Mouse (Mus musculus) spleen, adult 2 months (tissue): ENCODE data around the gene Slc27a1. TPM values are rescaled to one million over a fixed set of nuclear protein-coding genes. Genes with fewer than 3 reads are reported as not detected.

Experiments used
- DNase-seq, 2 experiments: peaks; one replicate each; pipeline versions ENCODE4 v3.0.0 to v3.0.0-alpha.2; 2012 to 2021; ENCODE audit warnings: low spot score in 2 of 2, low read depth in 1 of 2
- H3K27ac ChIP-seq: fragments of 200-500 bp; 2 replicates; pipeline ENCODE4 v1.5.1; 2012; ENCODE audit warnings: low read length, inconsistent platforms; ENCODE audit not compliant: insufficient read depth
- H3K27me3 ChIP-seq: fragments of 200-500 bp; 2 replicates; pipeline ENCODE4 v1.6.1; 2012; ENCODE audit warnings: mild to moderate bottlenecking, moderate library complexity, low read length, inconsistent platforms; ENCODE audit not compliant: control insufficient read depth, insufficient read depth
- H3K36me3 ChIP-seq: fragments of 200-500 bp; 2 replicates; pipeline ENCODE4 v1.6.1; 2012; ENCODE audit warnings: mild to moderate bottlenecking, low read length, inconsistent platforms; ENCODE audit not compliant: control insufficient read depth, insufficient read depth
- H3K4me1 ChIP-seq: fragments of 200-500 bp; 2 replicates; pipeline ENCODE4 v1.6.1; 2011; ENCODE audit warnings: inconsistent platforms; ENCODE audit not compliant: control insufficient read depth, insufficient read depth, insufficient read length
- H3K4me3 ChIP-seq: fragments of 200-500 bp; 2 replicates; pipeline ENCODE4 v1.5.1; 2011; ENCODE audit warnings: mild to moderate bottlenecking, inconsistent platforms; ENCODE audit not compliant: insufficient read depth, insufficient read length; ENCODE audit errors: extremely low read depth
- CTCF ChIP-seq: fragments of 200-500 bp; IDR thresholded peaks from 2 replicates; pipeline ENCODE4 v1.5.1; 2011; ENCODE audit warnings: mild to moderate bottlenecking, inconsistent platforms; ENCODE audit not compliant: insufficient read depth, insufficient read length, insufficient replicate concordance; ENCODE audit errors: extremely low read depth
- POLR2A ChIP-seq: fragments of 200-500 bp; IDR thresholded peaks from 2 replicates; pipeline ENCODE4 v1.6.1; 2011; ENCODE audit warnings: low read depth, low read length, inconsistent platforms
- WGBS: fragments of 180-500 bp; shearing (Covaris S2); methylation state at CpG from one replicate; pipeline ENCODE4 v1.1.7; 2018; 5-methylcytosine and 5-hydroxymethylcytosine counted together
- polyA plus RNA-seq: library from polyadenylated mRNA; depleted of rRNA; stranded (reverse); fragments of >200 nt; gene quantifications from 2 replicates; pipeline ENCODE4 v1.2.3, GENCODE M21; 2012

Gene Slc27a1
- polyA plus RNA-seq, 1 experiment, result 47.0 TPM

DNA sequence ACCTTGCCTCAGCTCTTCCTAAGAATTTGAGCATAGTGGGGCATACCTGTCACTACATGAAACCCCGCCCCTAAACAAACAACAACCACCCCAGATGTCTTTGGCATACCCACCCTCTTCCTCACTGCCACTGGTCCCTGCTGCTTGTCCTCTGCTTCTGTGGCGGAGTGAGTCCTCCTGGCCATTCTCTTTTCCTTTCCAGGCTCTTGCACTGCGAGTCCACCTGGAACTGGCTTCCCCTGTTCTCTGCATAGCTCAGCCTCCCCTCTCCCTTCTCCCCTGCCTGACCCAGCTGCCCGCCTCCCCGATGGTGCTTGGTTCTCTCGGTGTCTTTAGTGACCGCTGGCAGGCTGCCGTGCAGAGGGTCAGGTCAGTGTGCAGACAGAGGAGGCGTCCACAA is 24.9 kb upstream of the Slc27a1 start:
- Histone ChIP-seq H3K36me3 (peaks cover 18% of the 10 kb centered on the region), H3K27me3 (no peaks in the 10 kb centered on the region), H3K4me1 (peaks cover 5% of the 10 kb centered on the region), H3K27ac (no peak overlapping the region), H3K4me3 (no peak overlapping the region)
- TF ChIP-seq CTCF (no peak), POLR2A (no peak)
- 91% methylated on average over 9 of the region's 9 CpGs for WGBS
- DNase-seq, result no peak

DNA sequence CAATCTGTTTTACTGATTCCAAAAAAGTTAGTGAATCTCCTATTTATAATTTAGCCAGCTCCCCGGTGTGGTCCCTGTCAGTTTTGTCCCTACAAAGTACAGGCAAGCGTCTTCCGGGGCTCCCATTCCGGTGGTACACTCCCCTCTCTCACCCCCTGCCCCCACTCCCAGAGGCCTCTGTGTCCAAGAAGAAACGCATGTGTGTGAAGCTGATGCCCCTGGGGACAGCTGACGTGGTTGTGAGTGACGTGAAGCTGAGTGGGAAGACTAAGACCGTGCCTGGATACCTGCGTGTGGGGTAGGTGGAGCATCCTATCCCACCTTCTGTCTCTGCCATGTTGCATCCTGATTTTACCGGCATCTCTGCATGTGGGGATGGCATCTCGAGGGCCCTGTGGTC is 23.6 kb upstream of the Slc27a1 start:
- no peak overlapping the region for H3K4me3 ChIP-seq
- WGBS, result 95% methylated on average over 11 of the region's 11 CpGs
- no peaks in the 10 kb centered on the region for H3K27me3 ChIP-seq
- TF ChIP-seq POLR2A (no peak), CTCF (no peak)
- peaks cover 18% of the 10 kb centered on the region for H3K36me3 ChIP-seq
- peaks cover 5% of the 10 kb centered on the region for H3K4me1 ChIP-seq
- no peak overlapping the region for H3K27ac ChIP-seq
- DNase-seq, result no peak

DNA sequence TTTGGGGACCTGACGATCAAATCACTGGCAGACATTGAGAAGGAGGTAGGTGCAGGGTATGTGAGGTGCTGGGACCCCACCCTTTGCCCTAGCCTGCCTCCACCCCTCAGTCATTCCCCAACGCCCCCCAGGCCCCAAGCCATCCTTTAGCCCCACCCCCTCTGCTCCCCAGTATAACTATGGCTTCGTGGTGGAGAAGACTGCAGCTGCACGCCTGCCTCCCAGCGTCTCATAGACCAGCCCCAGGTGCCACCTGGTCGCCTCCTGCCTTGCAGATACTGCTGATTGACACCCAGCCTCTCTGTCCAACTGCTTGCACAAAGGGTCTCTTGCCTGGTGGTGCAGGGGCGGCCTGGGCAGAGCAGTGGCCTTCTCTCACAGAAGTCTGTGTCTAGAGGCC is 21.1 kb upstream of the Slc27a1 start:
- Histone ChIP-seq H3K27ac (no peak overlapping the region), H3K27me3 (no peaks in the 10 kb centered on the region), H3K36me3 (peaks cover 18% of the 10 kb centered on the region), H3K4me1 (peaks cover 5% of the 10 kb centered on the region), H3K4me3 (no peak overlapping the region)
- 83% methylated on average over 7 of the region's 7 CpGs for WGBS
- TF ChIP-seq CTCF, result no peak
- no peak for TF ChIP-seq POLR2A
- no peak for DNase-seq

DNA sequence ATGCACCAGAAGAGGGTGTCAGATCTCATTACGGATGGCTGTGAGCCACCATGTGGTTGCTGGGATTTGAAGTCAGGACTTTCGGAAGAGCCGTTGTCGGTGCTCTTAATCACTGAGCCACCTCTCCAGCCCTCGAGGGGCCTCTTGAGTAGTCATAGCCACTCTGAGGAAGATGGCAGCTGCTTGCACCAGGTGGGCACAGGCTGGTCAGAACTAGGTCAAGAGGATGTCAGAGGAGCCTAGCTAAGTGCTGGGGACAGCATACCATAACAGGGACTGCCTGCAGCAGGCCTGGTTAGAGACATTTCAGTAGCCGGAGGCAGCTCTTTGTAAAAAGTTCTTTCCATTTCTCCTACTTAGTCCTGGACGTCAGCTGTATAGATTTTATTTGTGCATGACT is 17.9 kb upstream of the Slc27a1 start:
- Histone ChIP-seq H3K4me1 (no peaks in the 10 kb centered on the region), H3K27ac (no peak overlapping the region), H3K27me3 (no peaks in the 10 kb centered on the region), H3K36me3 (peaks cover 11% of the 10 kb centered on the region), H3K4me3 (no peak overlapping the region)
- TF ChIP-seq CTCF (no peak), POLR2A (no peak)
- DNase-seq, result no peak
- 83% methylated on average over 7 of the region's 7 CpGs for whole genome bisulfite sequencing

DNA sequence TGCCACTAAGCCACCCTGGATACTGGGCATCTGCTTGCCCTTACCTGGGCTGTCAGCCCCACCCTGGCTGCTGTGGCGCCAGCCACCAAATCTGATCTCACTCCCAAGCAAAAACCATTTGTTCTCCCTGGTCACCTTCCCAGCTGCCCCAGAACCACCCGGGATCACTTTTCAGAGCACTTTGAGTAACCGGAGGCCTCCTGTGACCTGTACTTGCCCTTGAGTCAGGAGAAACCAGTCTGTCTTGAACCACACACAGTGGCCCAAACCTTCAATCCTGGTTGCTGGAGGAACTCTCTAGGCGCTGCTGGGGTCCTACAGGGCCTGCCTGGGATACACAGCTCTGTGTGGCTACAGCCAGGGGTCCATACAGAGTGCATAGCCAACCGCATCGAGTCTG is 15.9 kb upstream of the Slc27a1 start:
- TF ChIP-seq CTCF (no peak), POLR2A (no peak)
- 85% methylated on average over 6 of the region's 6 CpGs for WGBS
- Histone ChIP-seq H3K4me1 (no peaks in the 10 kb centered on the region), H3K27me3 (no peaks in the 10 kb centered on the region), H3K4me3 (no peak overlapping the region), H3K36me3 (peaks cover 2% of the 10 kb centered on the region), H3K27ac (no peak overlapping the region)
- no peak for DNase-seq

DNA sequence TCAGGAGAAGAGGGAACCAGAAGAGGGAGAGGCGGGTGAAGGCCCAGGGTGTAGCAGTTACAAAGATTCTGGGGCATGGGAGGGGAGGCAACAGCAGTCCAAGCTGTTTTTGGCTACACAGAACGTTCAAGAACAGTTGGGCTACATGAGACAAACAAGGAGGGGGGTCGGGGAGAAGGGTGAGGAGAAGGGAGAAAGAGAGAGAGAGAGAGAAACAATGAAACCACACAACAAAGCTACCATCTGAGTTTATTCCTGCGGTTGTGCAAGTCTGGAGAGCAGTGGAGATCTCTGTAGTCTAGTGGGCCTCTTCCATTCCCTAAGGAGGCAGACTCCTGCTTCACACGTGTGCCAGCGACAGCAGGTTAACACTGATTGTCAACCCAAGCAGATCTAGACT is 14.7 kb upstream of the Slc27a1 start:
- Histone ChIP-seq H3K36me3 (no peaks in the 10 kb centered on the region), H3K4me3 (no peak overlapping the region), H3K27ac (no peak overlapping the region), H3K27me3 (no peaks in the 10 kb centered on the region), H3K4me1 (peaks cover 7% of the 10 kb centered on the region)
- no peak for TF ChIP-seq CTCF
- no peak for TF ChIP-seq POLR2A
- WGBS, result 73% methylated on average over 6 of the region's 6 CpGs
- DNase-seq, result no peak

DNA sequence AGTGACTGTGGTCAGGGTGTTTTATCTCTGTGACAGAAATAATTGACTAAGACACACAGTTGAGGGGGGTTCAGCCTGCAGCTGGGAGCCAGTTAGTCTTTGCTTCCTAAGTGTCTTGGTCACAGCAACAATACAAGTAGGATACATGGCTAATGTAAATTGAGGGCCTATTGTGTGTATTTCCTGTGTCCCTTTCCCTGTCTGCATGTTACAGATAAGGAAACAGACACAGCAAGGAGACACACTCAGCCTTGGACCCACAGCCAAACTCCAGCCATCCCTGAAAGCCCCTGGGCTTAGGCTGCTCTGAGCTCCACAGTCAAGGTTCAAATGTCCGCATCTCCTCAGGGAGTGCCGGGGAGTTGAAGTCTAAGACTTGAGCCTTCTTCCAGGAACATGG is 14.0 kb upstream of the Slc27a1 start:
- Histone ChIP-seq H3K36me3 (no peaks in the 10 kb centered on the region), H3K27me3 (no peaks in the 10 kb centered on the region), H3K4me1 (peaks cover 7% of the 10 kb centered on the region), H3K4me3 (no peak overlapping the region), H3K27ac (no peak overlapping the region)
- TF ChIP-seq CTCF (no peak), POLR2A (no peak)
- DNase-seq, result no peak
- WGBS, result 85% methylated on average over 2 of the region's 2 CpGs
